Mouse (Mus musculus) embryonic facial prominence, embryonic 13.5 days (tissue): Measurements from ENCODE around the gene Gm8165. TPM values are rescaled to one million over a fixed set of nuclear protein-coding genes. Genes with fewer than 3 reads are reported as not detected.
"Not testable (repeated sequence)": the region's sequence is repeated elsewhere in the genome, so short reads cannot be mapped to it uniquely, and the experiment has no call there.

Experiments used
- ATAC-seq: fragments of 200-750 bp; cut with Nextera tagmentation; 2 replicates; pipeline ENCODE4 v1.8.0; 2017; ENCODE audit warnings: low read depth; ENCODE audit not compliant: insufficient number of reproducible peaks, insufficient read depth, low FRiP score, low TSS enrichment
- H3K27ac ChIP-seq: fragments of 300-500 bp; sonication (generic); 2 replicates; pipeline ENCODE4 v1.5.1; 2015; ENCODE audit warnings: moderate library complexity, mild to moderate bottlenecking, inconsistent platforms
- H3K27me3 ChIP-seq: fragments of 300-500 bp; sonication (generic); 2 replicates; pipeline ENCODE4 v1.6.1; 2015; ENCODE audit warnings: mild to moderate bottlenecking, inconsistent platforms
- H3K36me3 ChIP-seq: fragments of 300-500 bp; sonication (generic); 2 replicates; pipeline ENCODE4 v1.6.1; 2015; ENCODE audit warnings: mild to moderate bottlenecking, inconsistent platforms
- H3K4me1 ChIP-seq: fragments of 300-500 bp; sonication (generic); 2 replicates; pipeline ENCODE4 v1.6.1; 2015; ENCODE audit warnings: inconsistent platforms
- H3K4me2 ChIP-seq: fragments of 300-500 bp; sonication (generic); 2 replicates; pipeline ENCODE4 v1.6.1; 2015; ENCODE audit warnings: moderate library complexity, mild to moderate bottlenecking, inconsistent platforms
- H3K4me3 ChIP-seq: fragments of 300-500 bp; sonication (generic); 2 replicates; pipeline ENCODE4 v1.5.1; 2015; ENCODE audit warnings: mild to moderate bottlenecking, inconsistent platforms
- H3K9ac ChIP-seq: fragments of 300-500 bp; sonication (generic); 2 replicates; pipeline ENCODE4 v1.6.1; 2015; ENCODE audit warnings: mild to moderate bottlenecking, inconsistent platforms
- H3K9me3 ChIP-seq: fragments of 300-500 bp; sonication (generic); 2 replicates; pipeline ENCODE4 v1.6.1; 2016; ENCODE audit warnings: inconsistent platforms
- WGBS: fragments of 180-500 bp; shearing (Covaris S2); methylation state at CpG from one replicate; pipeline ENCODE4 v1.1.7; 2015; ENCODE audit warnings: mixed read lengths; 5-methylcytosine and 5-hydroxymethylcytosine counted together
- polyA plus RNA-seq: library from polyadenylated mRNA; unstranded; fragments of >200 nt; fragmentation: Nextera tagmentation; extraction: Ambion mirVana; gene quantifications from 2 replicates; pipeline ENCODE4 v1.2.1, GENCODE M21; 2015

The Gm8165 gene
- polyA plus RNA-seq, result not detected in 2 replicates

DNA sequence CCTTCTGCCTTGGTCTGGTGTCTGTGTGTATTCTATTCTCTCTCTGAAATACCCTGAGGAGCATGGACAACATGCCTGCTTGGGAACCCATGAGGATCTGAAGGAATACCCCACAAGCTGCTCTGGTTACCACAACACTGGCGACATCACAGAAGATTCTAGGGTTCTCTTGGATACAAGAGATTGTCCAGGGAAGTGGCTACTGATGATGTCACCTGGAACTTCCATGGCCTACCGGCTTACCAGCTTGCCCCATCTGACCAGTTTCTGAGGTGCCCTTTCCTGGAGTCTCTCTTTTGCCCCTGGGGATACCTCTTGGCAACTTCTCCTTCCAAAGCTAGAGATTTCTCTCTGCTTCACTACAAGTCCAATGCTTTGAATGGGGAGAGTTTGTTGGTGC, at the start of gene Gm8165:
Gene Gm8165, minus strand, starts transcription at position 101 of the 400 bp plus-strand sequence.
- ATAC-seq, H3K4me3 ChIP-seq, H3K27me3 ChIP-seq, H3K9me3 ChIP-seq, H3K9ac ChIP-seq, H3K36me3 ChIP-seq, H3K4me1 ChIP-seq, H3K27ac ChIP-seq, H3K4me2 ChIP-seq: not testable (repeated sequence)
- WGBS, result 100% methylated on average over 1 of the region's 2 CpGs

DNA sequence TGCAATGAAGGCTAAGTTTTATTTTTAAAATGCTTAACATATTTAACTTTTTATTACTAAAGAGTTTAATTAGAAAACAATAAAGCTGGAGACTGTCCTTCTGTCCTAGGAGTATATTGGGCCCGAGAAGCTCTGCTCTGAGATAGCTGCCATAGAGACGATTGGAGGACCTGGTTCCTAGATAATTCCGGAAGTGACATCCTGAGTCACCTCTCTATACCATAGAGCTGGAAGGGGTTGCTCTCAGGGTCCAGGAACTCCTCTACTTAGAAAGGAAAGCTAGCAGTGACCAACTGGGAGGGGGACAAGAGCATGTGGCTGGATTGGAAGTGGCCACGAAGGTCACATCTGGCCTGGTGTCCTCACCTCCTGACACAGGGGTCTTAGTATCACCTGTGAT, 20.6 kb upstream of the Gm8165 start, which contains the start of gene Gm7324:
Gene Gm7324, plus strand, starts transcription at position 208 of the 400 bp plus-strand sequence.
- not testable (repeated sequence) for ATAC-seq, H3K27ac ChIP-seq, H3K4me2 ChIP-seq, H3K27me3 ChIP-seq, H3K4me1 ChIP-seq, H3K9me3 ChIP-seq, H3K9ac ChIP-seq, H3K4me3 ChIP-seq, H3K36me3 ChIP-seq
- WGBS, result 79% methylated on average over 4 of the region's 4 CpGs

Other genes with a start within 250 kb of the Gm8165 start
- not detected in 2 replicates for gene Gm5799, start 133.6 kb downstream of the Gm8165 start, polyA plus RNA-seq
- gene Gm17654, start 98.1 kb downstream of the Gm8165 start, polyA plus RNA-seq, result not detected in 2 replicates
- not detected in 2 replicates for gene Gm10375, start 69.2 kb downstream of the Gm8165 start, polyA plus RNA-seq
- 1.3 and 2.0 TPM in 2 replicates for gene Gm7324, start 20.6 kb upstream of the Gm8165 start, polyA plus RNA-seq
- not detected in 2 replicates for gene Gm16506, start 50.3 kb upstream of the Gm8165 start, polyA plus RNA-seq
- not detected in 2 replicates for gene Gm6526, start 70.7 kb upstream of the Gm8165 start, polyA plus RNA-seq
- not detected in 2 replicates for gene Gm8180, start 107.5 kb upstream of the Gm8165 start, polyA plus RNA-seq
- not detected in 2 replicates for gene Ear1, start 198.3 kb upstream of the Gm8165 start, polyA plus RNA-seq
- not detected in 2 replicates for gene Ear10, start 246.4 kb upstream of the Gm8165 start, polyA plus RNA-seq
- 7.3 and 7.4 TPM in 2 replicates for gene Gm8113, start 248.2 kb upstream of the Gm8165 start, polyA plus RNA-seq